Mouse (Mus musculus): ENCODE measurements around the gene Ucp2. TPM values are rescaled to one million over a fixed set of nuclear protein-coding genes. Genes with fewer than 3 reads are reported as not detected.

Gene Ucp2
- polyA plus RNA-seq, 1 experiment from 2014 or later = 281 TPM

DNA sequence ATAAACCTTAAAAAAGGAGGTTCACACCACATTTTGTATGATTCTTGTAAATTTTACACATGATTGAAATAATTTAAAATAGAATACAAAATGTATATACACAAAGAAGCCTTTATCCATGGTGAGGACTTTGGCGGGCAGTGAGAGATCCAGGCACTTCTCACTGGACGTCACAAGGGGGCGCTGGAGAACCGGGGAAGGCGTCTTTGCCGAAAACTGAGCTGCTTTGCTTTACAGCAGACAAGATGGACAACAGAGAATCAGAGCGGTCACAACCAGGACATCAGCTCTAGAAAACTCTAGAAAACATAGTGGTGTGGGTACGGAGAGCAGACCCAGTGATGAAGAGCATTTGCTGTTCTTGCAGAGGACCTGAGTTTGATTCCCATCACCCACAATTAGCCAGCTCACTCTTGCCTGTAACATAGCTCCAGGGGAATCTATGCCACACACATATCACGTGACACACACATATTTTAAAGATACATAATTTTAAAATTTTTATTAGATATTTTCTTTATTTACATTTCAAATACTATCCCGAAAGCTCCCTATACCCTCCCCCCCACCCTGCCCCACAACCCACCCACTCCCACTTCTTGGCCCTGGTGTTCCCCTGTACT, 27.6 kb downstream of the Ucp2 start:
- WGBS = 21% methylated on average over 10 of the region's 10 CpGs
- Histone ChIP-seq H3K4me1 (replicated peaks; ENCODE audit: control insufficient read depth, insufficient read depth, low read length) (no peaks in the 10 kb centered on the region; the same call in 1 of the 2 replicates), H3K9me3 (ENCODE audit: control insufficient read depth) (no peaks in the 10 kb centered on the region), H3K27ac (ENCODE audit: low read depth, low read length) (no peak overlapping the region), H3K4me3 (ENCODE audit: low read depth, low read length) (no peak overlapping the region), H3K9ac (ENCODE audit: low read depth, low read length) (no peak overlapping the region), H3K27me3 (replicated peaks; ENCODE audit: control insufficient read depth, insufficient read depth, low read length) (no peaks in the 10 kb centered on the region), H3K4me2 (replicated peaks; ENCODE audit: low read depth) (peak overlapping the region; percentile 10; the same call in 1 of the 2 replicates), H3K36me3 (ENCODE audit: control insufficient read depth, insufficient read depth) (no peaks in the 10 kb centered on the region)
- peak; percentile 97 for TF ChIP-seq CTCF (IDR thresholded peaks at IDR 0.05; ENCODE audit: low read depth)
- peak; percentile 69 for ATAC-seq

DNA sequence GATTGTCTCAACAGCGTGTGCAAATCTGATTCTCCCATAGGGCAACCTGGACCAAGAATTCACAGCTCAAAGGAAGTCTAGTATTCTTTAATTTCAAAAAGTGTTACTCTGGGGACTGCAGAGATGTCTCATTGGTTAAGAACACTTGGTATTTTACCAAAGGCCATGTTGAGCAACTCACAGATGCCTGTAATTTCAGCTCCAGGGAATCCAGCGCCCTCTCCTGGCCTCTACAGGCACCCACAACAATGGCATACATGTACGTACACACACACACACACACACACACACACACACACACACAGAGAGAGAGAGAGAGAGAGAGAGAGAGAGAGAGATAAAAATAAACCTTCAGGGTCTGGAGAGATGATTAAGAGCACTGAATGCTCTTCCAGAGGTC, 29.1 kb downstream of the Ucp2 start:
- Histone ChIP-seq H3K9ac (ENCODE audit: low read depth, low read length) (no peak overlapping the region), H3K4me3 (ENCODE audit: low read depth, low read length) (no peak overlapping the region), H3K27me3 (replicated peaks; ENCODE audit: control insufficient read depth, insufficient read depth, low read length) (no peaks in the 10 kb centered on the region), H3K4me2 (replicated peaks; ENCODE audit: low read depth) (no peak overlapping the region), H3K4me1 (replicated peaks; ENCODE audit: control insufficient read depth, insufficient read depth, low read length) (no peaks in the 10 kb centered on the region; the same call in 1 of the 2 replicates), H3K36me3 (ENCODE audit: control insufficient read depth, insufficient read depth) (no peaks in the 10 kb centered on the region), H3K27ac (ENCODE audit: low read depth, low read length) (no peak overlapping the region), H3K9me3 (ENCODE audit: control insufficient read depth) (no peaks in the 10 kb centered on the region)
- 70% methylated on average over 3 of the region's 3 CpGs for WGBS
- TF ChIP-seq CTCF (IDR thresholded peaks at IDR 0.05; ENCODE audit: low read depth) = 0 out of 2 replicates have a peak, but pooled peaks have one; percentile 7
- ATAC-seq = no peak

DNA sequence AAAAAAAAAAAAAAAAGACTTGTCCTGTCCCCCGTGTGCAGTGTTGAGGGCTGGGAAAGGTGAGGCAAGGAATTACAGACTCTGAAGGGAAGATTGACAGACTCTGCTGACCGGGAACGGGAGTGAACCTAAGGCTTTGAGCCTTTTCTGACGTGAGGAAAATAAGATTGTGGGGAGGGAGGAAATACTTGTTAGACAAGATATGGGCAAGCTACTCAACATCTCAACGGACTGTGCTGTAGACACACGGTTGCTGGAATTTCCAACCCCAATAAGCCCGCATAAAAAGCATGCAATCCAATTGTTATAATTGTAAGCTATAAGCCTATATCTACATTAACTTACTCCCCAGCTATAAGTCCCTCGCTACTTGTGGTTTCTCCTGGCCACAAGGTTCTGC, 31.5 kb downstream of the Ucp2 start:
- H3K4me3 ChIP-seq (ENCODE audit: low read depth, low read length) = no peak overlapping the region
- ATAC-seq = no peak
- no peaks in the 10 kb centered on the region; the same call in 1 of the 2 replicates for H3K4me1 ChIP-seq (replicated peaks; ENCODE audit: control insufficient read depth, insufficient read depth, low read length)
- H3K27ac ChIP-seq (ENCODE audit: low read depth, low read length) = no peak overlapping the region
- H3K36me3 ChIP-seq (ENCODE audit: control insufficient read depth, insufficient read depth) = no peaks in the 10 kb centered on the region
- no peaks in the 10 kb centered on the region for H3K27me3 ChIP-seq (replicated peaks; ENCODE audit: control insufficient read depth, insufficient read depth, low read length)
- H3K4me2 ChIP-seq (replicated peaks; ENCODE audit: low read depth) = no peak overlapping the region
- WGBS = 37% methylated on average over 8 of the region's 8 CpGs
- no peak for TF ChIP-seq CTCF (IDR thresholded peaks at IDR 0.05; ENCODE audit: low read depth)
- H3K9ac ChIP-seq (ENCODE audit: low read depth, low read length) = no peak overlapping the region
- no peaks in the 10 kb centered on the region for H3K9me3 ChIP-seq (ENCODE audit: control insufficient read depth)

DNA sequence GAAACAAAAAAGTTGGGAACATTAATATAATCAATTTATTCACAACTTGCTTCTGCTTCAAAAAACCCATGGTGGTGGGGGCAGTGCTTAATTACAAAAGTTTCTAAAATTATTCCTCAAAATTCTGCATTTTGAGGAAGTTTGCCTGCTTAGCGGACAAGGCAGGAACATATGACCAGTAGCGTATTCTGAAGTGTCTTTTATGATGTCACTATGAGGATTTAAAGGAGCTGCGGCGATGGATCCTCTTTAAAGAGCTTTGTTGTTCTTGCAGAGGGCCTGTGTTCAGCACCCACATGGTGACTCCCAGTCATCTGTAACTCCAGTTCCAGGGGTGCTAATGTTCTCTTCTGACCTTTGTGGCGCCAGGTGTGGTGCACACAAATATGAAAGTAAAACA, 37.6 kb downstream of the Ucp2 start:
- WGBS = 88% methylated on average over 5 of the region's 5 CpGs
- no peak overlapping the region for H3K27ac ChIP-seq (ENCODE audit: low read depth, low read length)
- no peak overlapping the region for H3K4me3 ChIP-seq (ENCODE audit: low read depth, low read length)
- TF ChIP-seq CTCF (IDR thresholded peaks at IDR 0.05; ENCODE audit: low read depth) = no peak
- H3K36me3 ChIP-seq (ENCODE audit: control insufficient read depth, insufficient read depth) = no peaks in the 10 kb centered on the region
- H3K9ac ChIP-seq (ENCODE audit: low read depth, low read length) = no peak overlapping the region
- H3K27me3 ChIP-seq (replicated peaks; ENCODE audit: control insufficient read depth, insufficient read depth, low read length) = no peaks in the 10 kb centered on the region
- no peaks in the 10 kb centered on the region for H3K4me1 ChIP-seq (replicated peaks; ENCODE audit: control insufficient read depth, insufficient read depth, low read length)
- no peaks in the 10 kb centered on the region for H3K9me3 ChIP-seq (ENCODE audit: control insufficient read depth)
- no peak overlapping the region for H3K4me2 ChIP-seq (replicated peaks; ENCODE audit: low read depth)
- ATAC-seq = no peak

DNA sequence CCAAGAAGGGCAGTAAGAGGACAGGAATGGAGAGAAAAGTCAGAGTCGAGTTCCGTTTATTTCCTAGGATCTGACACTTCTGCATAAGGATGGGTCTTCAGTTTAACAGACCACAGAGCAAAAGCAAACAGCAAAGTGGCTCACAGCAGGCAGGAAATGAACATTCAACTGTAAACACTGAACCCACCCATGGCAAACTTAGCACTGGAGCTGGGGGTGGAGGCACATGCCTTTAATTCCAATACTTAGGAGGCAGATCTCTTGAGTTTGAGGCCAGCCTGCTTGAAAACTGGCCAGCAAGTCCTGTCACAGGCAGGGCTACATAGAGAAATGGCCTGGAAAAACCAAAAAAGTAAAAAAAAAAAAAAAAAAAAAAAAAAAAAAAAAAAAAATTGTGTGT, 40.4 kb downstream of the Ucp2 start:
- no peak overlapping the region for H3K4me2 ChIP-seq (replicated peaks; ENCODE audit: low read depth)
- no peak overlapping the region for H3K27ac ChIP-seq (ENCODE audit: low read depth, low read length)
- 0 out of 2 replicates have a peak, but pooled peaks cover 3% of the 10 kb centered on the region for H3K36me3 ChIP-seq (ENCODE audit: control insufficient read depth, insufficient read depth)
- ATAC-seq = no peak
- 28% methylated on average over 2 of the region's 2 CpGs for WGBS
- H3K9ac ChIP-seq (ENCODE audit: low read depth, low read length) = no peak overlapping the region
- no peak overlapping the region for H3K4me3 ChIP-seq (ENCODE audit: low read depth, low read length)
- H3K4me1 ChIP-seq (replicated peaks; ENCODE audit: control insufficient read depth, insufficient read depth, low read length) = peaks cover 5% of the 10 kb centered on the region; the same call in 1 of the 2 replicates
- no peaks in the 10 kb centered on the region for H3K27me3 ChIP-seq (replicated peaks; ENCODE audit: control insufficient read depth, insufficient read depth, low read length)
- H3K9me3 ChIP-seq (ENCODE audit: control insufficient read depth) = no peaks in the 10 kb centered on the region
- no peak for TF ChIP-seq CTCF (IDR thresholded peaks at IDR 0.05; ENCODE audit: low read depth)

DNA sequence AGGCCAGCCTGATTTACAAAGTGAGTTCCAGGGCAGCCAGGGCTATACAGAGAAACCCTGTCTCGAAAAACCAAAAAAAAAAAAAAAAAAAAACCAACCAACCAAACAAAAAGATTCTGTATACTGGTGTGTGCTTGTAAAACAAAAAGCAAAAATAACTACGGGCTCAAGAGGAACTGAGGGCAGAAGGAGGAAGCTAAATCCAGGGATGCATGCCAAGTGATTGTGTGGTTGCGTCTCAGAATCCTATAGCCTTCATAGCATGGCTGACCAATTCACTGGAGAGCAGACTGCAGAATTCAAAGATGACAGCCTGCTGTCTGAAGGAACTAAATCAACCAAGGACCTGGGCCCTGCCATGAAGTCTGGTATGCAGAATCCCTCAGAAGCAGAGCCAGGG, 41.1 kb downstream of the Ucp2 start:
- no peak overlapping the region for H3K4me3 ChIP-seq (ENCODE audit: low read depth, low read length)
- no peak overlapping the region for H3K9ac ChIP-seq (ENCODE audit: low read depth, low read length)
- H3K27me3 ChIP-seq (replicated peaks; ENCODE audit: control insufficient read depth, insufficient read depth, low read length) = no peaks in the 10 kb centered on the region
- H3K27ac ChIP-seq (ENCODE audit: low read depth, low read length) = no peak overlapping the region
- H3K36me3 ChIP-seq (ENCODE audit: control insufficient read depth, insufficient read depth) = peaks cover 8% of the 10 kb centered on the region
- TF ChIP-seq CTCF (IDR thresholded peaks at IDR 0.05; ENCODE audit: low read depth) = no peak
- 81% methylated on average over 3 of the region's 3 CpGs for WGBS
- no peaks in the 10 kb centered on the region for H3K9me3 ChIP-seq (ENCODE audit: control insufficient read depth)
- no peak for ATAC-seq
- no peak overlapping the region for H3K4me2 ChIP-seq (replicated peaks; ENCODE audit: low read depth)
- peaks cover 5% of the 10 kb centered on the region; the same call in 1 of the 2 replicates for H3K4me1 ChIP-seq (replicated peaks; ENCODE audit: control insufficient read depth, insufficient read depth, low read length)

Data from intestine, postnatal 0 days (tissue).